Mouse (Mus musculus): ENCODE data around the gene Gipc2. TPM values are rescaled to one million over a fixed set of nuclear protein-coding genes. Genes with fewer than 3 reads are reported as not detected.

Gipc2 gene
- total RNA-seq, 4 experiments from 2014 or later: 3.0 to 4.8 (median 3.4) TPM

DNA sequence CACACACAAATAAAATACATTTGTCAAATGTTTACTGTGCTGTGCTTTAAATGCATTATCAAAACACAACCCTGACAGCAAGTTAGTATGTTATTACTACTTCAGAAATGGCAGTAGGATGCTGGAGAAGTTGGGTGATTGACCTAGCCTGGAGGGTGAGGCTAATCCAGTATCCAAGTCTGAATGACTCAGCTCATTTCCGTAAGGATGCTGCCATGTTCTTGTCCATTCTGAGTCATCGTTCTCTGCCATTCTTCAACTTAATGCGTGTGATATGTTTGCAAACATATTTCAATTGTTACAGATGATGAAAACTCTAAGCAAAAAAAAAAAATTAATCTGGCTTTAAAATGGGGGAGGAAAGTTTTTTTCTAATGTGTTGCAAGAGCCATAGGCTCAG, 84.6 kb downstream of the Gipc2 start:
- DNase-seq (ENCODE audit: low spot score): no peak

DNA sequence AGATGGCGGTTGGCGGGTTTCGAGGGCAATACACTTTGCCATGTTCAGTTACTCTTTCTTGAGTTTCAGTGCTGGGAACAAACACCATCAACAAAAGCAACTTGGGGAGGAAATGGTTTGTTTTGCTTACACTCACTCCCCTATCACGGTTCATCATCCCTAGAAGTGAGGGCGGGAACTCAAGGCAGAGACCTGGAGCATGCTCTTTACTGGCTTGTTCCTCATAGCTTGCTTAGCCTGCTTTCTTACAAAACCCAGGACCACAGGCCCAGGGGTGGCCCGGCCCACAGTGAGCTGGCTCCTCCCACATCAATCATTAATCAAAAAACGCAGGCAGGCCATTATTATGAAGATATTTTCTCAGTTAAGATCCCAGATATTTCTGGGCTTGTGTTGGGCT, 89.9 kb downstream of the Gipc2 start:
- DNase-seq (ENCODE audit: low spot score): no peak

DNA sequence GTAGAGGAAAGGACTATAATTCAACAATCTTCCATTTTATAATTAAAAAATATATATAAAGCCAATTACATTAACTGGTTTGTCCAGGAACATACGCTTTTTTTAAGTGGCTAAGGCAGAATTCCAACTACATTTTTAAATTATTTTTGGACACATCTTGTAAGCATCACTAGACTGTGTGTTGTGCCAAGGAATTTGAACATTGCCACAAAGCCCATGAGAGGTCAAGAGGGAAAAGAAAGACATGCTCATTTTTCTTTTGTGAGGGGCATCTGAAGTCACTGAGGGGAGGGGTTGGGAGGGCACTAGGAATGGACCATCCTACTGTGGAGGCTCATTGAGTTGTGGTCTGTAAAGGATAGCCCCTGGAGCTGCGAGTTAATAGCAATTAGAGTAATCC, 97.0 kb downstream of the Gipc2 start:
- no peak for DNase-seq (ENCODE audit: low spot score)

DNA sequence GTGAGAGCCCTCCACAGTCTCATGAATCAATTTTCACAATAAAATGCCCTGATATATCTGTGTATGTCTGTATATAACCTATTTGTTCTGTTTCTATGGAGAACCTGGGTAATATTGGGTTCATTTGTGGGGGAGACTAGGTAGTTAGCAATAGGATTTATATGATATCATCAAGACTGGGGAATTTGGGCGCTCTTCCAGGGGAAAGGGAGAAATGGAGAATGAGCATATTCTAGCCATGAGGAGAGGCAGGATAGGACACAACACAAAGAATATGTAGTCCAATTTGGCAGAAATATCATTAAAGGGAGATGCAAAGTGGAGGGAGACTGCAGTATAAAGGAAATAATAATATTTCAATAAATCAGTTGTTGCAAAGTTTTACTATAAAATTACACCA, 97.7 kb downstream of the Gipc2 start:
- no peak for DNase-seq (ENCODE audit: low spot score)

DNA sequence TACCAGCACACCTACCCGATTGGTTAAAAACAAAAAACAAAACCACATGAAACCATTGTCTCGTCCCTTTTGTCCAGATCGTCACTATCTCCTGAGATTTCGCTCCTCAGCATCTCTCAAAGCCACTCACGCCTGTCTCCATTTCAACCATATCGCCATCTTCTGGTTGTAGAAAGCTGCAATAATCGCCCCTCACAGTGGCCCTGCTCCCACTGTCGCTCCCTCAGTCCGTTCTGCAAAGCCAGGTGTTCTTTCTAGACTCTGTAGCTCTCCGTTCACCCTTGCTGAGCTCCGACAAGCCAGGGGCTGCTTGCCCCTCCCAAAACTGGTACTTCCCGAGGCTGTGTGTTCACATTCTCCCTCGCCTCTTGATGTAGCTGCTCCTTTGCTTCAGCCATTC, 99.3 kb downstream of the Gipc2 start:
- DNase-seq (ENCODE audit: low spot score): no peak

DNA sequence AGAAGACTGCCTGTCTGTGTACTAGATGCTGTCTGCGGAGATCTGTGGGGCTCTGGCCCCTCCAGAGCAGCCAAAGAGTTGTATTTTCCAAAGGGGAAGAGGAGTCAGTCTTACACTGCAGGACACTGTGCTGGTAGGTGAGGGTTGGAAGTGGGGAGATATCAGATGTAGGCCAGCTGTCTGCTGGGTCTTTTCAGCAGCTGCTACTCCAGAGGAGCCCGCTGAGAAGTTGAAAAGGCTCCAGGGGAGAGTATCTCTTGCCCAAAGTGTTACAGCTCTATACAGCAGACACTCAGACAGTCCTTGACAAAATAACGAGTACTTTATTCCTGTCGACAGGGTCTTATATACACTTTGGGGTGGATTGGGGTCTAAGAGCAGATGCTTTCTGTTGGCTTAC, 100.2 kb downstream of the Gipc2 start:
- no peak for DNase-seq (ENCODE audit: low spot score)

DNA sequence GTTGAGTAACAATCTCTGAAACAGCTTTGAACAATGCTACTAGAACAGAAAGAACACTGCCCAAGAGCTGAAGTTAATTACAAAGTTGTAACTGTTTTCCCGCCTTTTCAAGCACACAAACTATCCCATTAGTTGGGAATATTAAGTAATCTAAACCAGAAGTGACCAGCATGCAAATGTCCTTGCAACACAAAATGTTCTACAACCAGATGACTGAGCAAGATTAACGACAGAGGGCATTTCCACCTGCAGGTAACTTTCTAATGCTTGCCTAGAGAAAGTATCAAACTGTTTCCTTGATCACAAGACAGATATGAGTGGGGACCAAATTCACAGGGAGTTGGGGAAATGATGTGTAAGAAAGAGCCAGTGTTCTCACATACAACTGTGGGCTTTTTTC, 101.9 kb downstream of the Gipc2 start:
- no peak for DNase-seq (ENCODE audit: low spot score)

DNA sequence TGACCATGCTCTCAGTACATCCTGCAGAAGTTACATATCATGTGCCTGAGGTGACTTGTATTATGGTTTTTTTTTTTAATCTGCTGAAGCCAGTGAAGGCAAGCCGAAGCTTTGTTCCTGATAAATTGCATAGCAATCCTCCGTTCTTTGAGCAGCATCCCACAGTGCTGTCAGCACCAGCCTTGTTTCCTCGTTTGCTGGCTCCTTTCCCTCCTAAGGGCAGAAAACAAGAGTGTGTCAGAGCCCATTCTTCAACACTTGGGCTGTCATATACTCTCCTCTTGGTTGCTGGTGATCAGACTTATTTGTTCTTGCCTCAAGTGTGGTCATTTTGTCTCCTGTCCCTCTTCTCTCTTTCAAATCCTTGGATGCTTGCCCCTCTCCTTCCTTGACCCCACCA, 103.2 kb downstream of the Gipc2 start:
- no peak for DNase-seq (ENCODE audit: low spot score)

DNA sequence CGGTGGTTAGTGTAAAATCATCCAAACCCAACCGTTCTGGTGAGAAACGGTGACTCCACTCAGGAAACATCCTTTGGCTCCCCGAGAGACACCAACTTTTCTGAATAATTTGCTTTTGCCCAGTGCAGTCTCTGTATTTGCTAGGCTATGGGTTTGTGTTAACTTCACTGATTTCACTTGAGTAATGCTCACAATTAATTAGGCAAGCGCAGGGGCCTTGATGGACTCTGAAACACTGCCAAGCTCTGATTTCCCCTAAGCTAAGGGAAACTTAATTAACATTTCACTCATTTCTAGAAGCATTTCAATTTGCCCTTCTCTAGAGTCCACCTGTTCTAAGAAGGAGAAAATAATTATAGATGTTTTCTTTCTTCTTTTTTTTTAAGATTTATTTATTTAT, 104.9 kb downstream of the Gipc2 start:
- no peak for DNase-seq (ENCODE audit: low spot score)

DNA sequence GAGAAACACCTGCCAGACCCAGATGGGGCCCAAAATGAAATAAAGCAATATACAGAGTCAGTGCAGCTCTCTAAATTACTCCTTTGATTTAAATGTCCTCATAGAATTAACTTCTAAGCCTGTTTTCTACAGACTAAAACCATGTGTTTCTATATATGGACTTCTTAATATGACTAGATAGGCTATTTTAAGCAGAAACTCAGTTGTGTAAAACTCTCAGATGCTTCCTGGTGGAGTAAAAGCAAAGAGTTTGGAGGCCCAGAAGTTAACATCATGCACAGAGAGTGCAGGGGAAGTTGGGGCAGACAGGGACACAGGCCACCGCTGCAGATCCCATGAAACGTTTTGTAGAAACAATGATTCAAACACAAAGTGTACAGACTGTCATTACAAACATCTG, 107.8 kb downstream of the Gipc2 start:
- DNase-seq (ENCODE audit: low spot score): no peak

DNA sequence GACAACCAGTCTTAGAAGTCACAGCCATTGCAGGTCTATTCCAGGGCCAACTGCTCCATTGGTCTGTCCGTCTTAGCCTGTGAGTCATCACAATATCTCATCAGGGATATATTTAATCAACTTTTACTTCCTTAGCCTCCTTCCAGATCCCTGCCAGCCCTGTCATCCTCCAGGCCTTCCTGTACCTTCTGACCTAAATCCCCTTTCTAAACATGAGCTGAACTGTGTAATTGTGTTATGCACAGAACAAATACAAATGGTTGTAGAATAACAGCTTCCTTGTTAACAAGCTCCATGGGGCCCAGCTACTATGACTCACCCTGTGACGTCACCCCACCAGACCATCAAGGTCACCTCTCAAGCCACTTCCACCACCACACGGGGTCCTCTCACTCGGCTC, 111.8 kb downstream of the Gipc2 start:
- DNase-seq (ENCODE audit: low spot score): no peak

DNA sequence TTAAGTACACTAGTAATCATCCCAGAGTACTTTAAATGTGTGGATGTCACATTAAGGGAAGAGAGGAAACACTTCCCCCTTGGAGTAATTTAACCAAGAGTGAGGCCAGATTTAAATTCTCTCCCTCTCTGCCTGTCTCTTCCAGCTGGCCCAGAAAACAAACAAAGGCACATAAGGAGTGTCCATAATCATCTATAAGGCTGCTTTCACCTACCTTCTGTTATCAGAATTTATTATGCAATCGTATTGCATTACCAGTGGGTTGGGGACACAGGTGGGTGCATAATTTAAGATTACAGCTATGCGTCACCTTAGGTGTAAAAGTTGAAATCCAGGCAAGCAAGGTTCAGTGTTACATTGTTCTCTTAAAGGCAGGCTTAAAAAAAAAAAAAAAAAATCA, 114.1 kb downstream of the Gipc2 start:
- no peak for DNase-seq (ENCODE audit: low spot score)

DNA sequence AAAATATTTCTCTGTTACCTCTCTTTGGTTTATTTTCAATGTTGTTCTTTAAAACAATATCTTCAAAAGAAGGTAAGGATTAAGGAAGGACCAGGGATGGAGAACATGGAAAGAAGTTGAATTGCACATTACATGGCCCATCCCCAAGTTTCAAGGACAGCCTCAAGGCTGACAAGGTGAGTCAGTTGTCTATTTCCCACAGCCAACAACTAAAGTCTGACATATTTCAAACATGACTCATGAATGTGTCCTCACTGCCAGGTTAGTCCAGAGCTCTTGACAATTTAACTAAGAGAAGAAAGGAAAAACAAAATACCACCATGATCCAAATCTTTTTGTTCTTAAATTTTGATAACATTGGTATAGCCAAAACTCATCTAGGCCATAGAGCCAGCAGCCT, 118.1 kb downstream of the Gipc2 start:
- DNase-seq (ENCODE audit: low spot score): no peak

DNA sequence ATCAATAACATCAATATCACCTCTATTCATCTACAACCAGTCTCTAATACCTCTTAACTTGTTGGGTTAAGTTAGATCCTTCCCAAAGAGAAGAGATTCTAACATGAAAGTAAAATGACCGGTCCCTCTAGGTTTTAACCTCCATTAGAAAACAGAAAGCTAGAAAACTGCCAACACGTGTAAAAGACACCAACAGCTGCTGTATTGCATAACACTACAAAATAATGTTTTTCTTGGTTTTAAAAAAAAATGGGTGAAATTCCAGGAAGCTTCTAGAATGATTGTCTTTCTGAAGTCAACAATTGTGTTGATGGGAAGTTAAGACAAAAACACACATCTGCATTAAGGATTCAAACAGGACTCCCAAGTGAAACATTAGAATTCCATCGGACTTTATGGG, 119.1 kb downstream of the Gipc2 start:
- no peak for DNase-seq (ENCODE audit: low spot score)

Other genes starting within 250 kb of the Gipc2 start
- gene Dnajb4, start 44.1 kb upstream of the Gipc2 start, total RNA-seq (2022): 100 to 1,000 TPM in 2 of 4 experiments, 10 to 100 TPM in 2; 88.0 to 125 (median 101) TPM
- 10 to 100 TPM; 44.3 to 55.0 (median 52.5) TPM for gene Fubp1, start 44.2 kb upstream of the Gipc2 start, total RNA-seq (2022)
- 100 to 1,000 TPM; 264 to 407 (median 333) TPM for gene Nexn, start 100.1 kb upstream of the Gipc2 start, total RNA-seq (2022)
- 10 to 100 TPM; 10.4 to 15.8 (median 10.9) TPM for gene Miga1, start 174.2 kb upstream of the Gipc2 start, total RNA-seq (2022)
- 10 to 100 TPM; 24.5 to 25.5 (median 24.6) TPM for gene Usp33, start 180.2 kb upstream of the Gipc2 start, total RNA-seq (2022)
- gene Zzz3, start 229.2 kb upstream of the Gipc2 start, total RNA-seq (2022): 10 to 100 TPM; 20.3 to 24.4 (median 22.7) TPM